Mouse (Mus musculus): Measurements from ENCODE around the gene Dusp22. TPM values are rescaled to one million over a fixed set of nuclear protein-coding genes. Genes with fewer than 3 reads are reported as not detected.

The Dusp22 gene
- polyA plus RNA-seq, 1 experiment from 2014 or later, result 45.0 TPM

DNA sequence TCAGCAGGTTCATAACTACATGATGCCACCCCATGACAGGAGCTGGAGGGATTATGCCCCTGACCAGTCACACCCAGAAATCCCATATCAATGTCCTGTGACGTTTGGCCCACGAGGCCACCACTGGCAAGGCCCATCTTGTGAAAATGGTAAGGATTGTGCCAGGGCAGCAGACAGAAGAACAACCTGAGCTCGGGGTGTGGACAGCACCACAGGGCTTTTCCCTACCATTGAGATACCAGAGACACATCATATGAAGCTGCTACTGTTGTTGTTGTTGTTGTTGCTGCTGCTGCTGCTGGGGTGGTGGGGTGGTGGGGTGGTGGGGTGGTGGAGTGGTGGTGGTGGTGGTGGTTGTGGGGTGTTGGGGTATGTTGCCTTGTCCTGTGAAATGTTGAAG, 93.6 kb downstream of the Dusp22 start:
- Histone ChIP-seq H3K4me3 (replicated peaks) (no peak overlapping the region), H3K36me3 (no peaks in the 10 kb centered on the region), H3K9ac (no peak overlapping the region), H3K27me3 (peaks cover 45% of the 10 kb centered on the region), H3K4me1 (peaks cover 23% of the 10 kb centered on the region), H3K27ac (replicated peaks) (no peak overlapping the region), H3K4me2 (replicated peaks) (no peak overlapping the region), H3K9me3 (replicated peaks) (no peaks in the 10 kb centered on the region)
- WGBS, result 78% methylated on average over 3 of the region's 3 CpGs
- ATAC-seq (ENCODE audit: insufficient number of reproducible peaks, low FRiP score, low TSS enrichment, low read depth), result no peak

- Histone ChIP-seq H3K9ac (no peak overlapping the region), H3K4me1 (peaks cover 17% of the 10 kb centered on the region), H3K4me3 (replicated peaks) (no peak overlapping the region), H3K27ac (replicated peaks) (no peak overlapping the region), H3K4me2 (replicated peaks) (no peak overlapping the region), H3K27me3 (peaks cover 39% of the 10 kb centered on the region), H3K9me3 (replicated peaks) (no peaks in the 10 kb centered on the region), H3K36me3 (no peaks in the 10 kb centered on the region)
- no peak for ATAC-seq (ENCODE audit: insufficient number of reproducible peaks, low FRiP score, low TSS enrichment, low read depth)
- WGBS, result 86% methylated on average over 4 of the region's 4 CpGs
These were observed 94.3 kb downstream of the Dusp22 start for GRCm38 (mm10) chr13:30754066-30754465.

DNA sequence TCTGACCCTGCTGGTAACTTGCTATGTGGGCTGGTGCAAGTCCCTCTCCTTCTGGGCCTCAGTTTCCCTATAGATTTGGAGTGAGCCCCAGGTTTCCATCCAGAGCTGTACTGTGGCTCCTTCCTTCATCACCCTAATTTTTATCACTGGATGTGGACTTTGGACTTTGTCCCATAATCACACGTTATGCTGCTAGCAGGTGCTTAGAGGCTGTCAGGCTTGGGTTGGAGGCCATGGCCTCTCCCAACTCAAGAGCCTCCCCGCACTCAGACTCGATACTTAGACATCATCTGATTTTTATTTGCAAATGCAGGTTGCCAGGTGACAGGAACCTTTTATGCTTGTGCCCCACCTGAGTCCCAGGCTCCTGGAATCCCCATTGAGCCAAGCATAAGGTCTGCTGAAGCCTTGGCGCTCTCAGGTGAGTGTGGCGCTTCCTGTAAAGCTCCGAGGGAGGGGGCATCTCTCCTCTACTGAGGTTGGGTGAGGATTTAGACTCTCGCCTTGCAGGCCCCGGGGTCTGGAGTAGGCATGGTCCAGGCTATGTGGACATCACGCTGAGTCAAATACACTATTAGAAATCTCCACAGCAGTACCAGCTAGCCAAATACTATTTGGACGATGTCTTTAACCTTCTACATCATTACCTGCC, 95.2 kb downstream of the Dusp22 start:
- no peak overlapping the region for H3K27ac ChIP-seq (replicated peaks)
- no peak; the same call in 1 of the 2 replicates for ATAC-seq (ENCODE audit: insufficient number of reproducible peaks, low FRiP score, low TSS enrichment, low read depth)
- 75% methylated on average over 10 of the region's 10 CpGs for WGBS

DNA sequence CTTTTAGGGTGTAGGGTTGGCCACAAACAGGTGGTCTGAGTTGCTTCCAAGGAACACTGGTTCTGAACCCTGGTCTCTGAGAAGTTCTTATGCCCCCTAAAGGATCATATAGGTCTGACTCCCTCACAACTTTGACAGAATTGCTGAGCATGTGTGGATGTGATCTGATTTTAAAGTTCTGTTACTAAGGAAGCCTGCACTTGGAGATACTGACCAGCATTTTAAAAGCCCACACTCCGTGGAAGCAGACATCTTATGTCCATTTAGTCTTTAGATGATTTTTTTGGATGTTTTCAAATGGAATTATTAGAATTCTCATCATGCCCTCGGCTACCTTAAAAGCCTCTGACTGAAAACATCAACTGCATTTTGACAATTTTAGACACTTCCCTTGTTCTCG, 95.8 kb downstream of the Dusp22 start:
- Histone ChIP-seq H3K9me3 (replicated peaks) (no peaks in the 10 kb centered on the region), H3K4me2 (replicated peaks) (no peak overlapping the region), H3K4me1 (peaks cover 3% of the 10 kb centered on the region; the same call in 1 of the 2 replicates), H3K4me3 (replicated peaks) (no peak overlapping the region), H3K27ac (replicated peaks) (no peak overlapping the region), H3K9ac (no peak overlapping the region), H3K27me3 (peaks cover 24% of the 10 kb centered on the region), H3K36me3 (no peaks in the 10 kb centered on the region)
- no peak for ATAC-seq (ENCODE audit: insufficient number of reproducible peaks, low FRiP score, low TSS enrichment, low read depth)
- WGBS, result 68% methylated on average over 3 of the region's 3 CpGs

More for the DNA sequence above, 95.2 kb downstream of the Dusp22 start:
- H3K4me1 ChIP-seq, result peaks cover 8% of the 10 kb centered on the region
- H3K4me3 ChIP-seq (replicated peaks), result no peak overlapping the region
- no peaks in the 10 kb centered on the region for H3K9me3 ChIP-seq (replicated peaks)
- H3K36me3 ChIP-seq, result no peaks in the 10 kb centered on the region
- peaks cover 30% of the 10 kb centered on the region for H3K27me3 ChIP-seq
- H3K9ac ChIP-seq, result no peak overlapping the region
- no peak overlapping the region for H3K4me2 ChIP-seq (replicated peaks)

GRCm38 (mm10) chr13:30755998-30756639, 96.3 kb downstream of the Dusp22 start:
- Histone ChIP-seq H3K36me3 (no peaks in the 10 kb centered on the region), H3K27me3 (peaks cover 18% of the 10 kb centered on the region), H3K9ac (no peak overlapping the region), H3K27ac (replicated peaks) (no peak overlapping the region), H3K4me1 (no peaks in the 10 kb centered on the region), H3K9me3 (replicated peaks) (no peaks in the 10 kb centered on the region), H3K4me2 (replicated peaks) (no peak overlapping the region), H3K4me3 (replicated peaks) (no peak overlapping the region)
- WGBS, result 77% methylated on average over 9 of the region's 9 CpGs
- no peak for ATAC-seq (ENCODE audit: insufficient number of reproducible peaks, low FRiP score, low TSS enrichment, low read depth)

- ATAC-seq (ENCODE audit: insufficient number of reproducible peaks, low FRiP score, low TSS enrichment, low read depth), result no peak
- no peak overlapping the region for H3K4me2 ChIP-seq (replicated peaks)
- H3K27me3 ChIP-seq, result peaks cover 10% of the 10 kb centered on the region
- no peak overlapping the region for H3K4me3 ChIP-seq (replicated peaks)
- H3K27ac ChIP-seq (replicated peaks), result no peak overlapping the region
- WGBS, result 80% methylated on average over 14 of the region's 14 CpGs
- H3K9ac ChIP-seq, result no peak overlapping the region
- H3K9me3 ChIP-seq (replicated peaks), result no peaks in the 10 kb centered on the region
- H3K36me3 ChIP-seq, result no peaks in the 10 kb centered on the region
- no peaks in the 10 kb centered on the region for H3K4me1 ChIP-seq
These were observed 97.6 kb downstream of the Dusp22 start for GRCm38 (mm10) chr13:30757264-30757900.

DNA sequence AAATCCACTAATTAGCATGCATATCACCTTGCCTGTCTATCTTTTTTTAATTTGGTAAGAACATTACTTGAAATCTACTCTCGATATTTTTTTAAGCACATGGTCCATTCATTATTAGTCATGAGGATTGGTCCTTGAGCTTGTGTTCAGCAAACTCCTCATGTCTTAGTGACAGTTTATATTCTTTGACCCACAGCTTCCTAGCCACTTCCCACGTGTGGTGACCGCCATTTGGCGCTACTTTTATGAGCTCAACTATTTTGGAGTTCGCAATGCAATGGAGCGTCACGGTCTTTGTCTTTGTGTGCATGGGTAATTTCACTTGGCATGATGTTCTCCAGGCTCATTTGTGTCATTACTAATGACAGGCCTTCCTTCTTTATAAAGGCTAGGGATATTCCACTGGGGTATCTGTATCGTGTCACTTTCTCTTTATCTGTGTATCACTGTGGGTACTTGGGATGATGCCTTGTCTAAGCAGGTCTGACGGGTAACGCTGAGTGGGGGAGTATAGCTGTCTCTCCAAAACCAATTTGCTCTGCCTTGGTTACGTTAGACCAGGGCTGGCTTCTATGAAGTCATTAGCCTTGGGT, 99.1 kb downstream of the Dusp22 start:
- no peaks in the 10 kb centered on the region for H3K9me3 ChIP-seq (replicated peaks)
- 79% methylated on average over 11 of the region's 11 CpGs for WGBS
- no peak overlapping the region for H3K9ac ChIP-seq
- ATAC-seq (ENCODE audit: insufficient number of reproducible peaks, low FRiP score, low TSS enrichment, low read depth), result no peak
- H3K36me3 ChIP-seq, result no peaks in the 10 kb centered on the region
- no peak overlapping the region for H3K4me2 ChIP-seq (replicated peaks)
- peaks cover 3% of the 10 kb centered on the region; the same call in 1 of the 2 replicates for H3K27me3 ChIP-seq
- no peak overlapping the region for H3K27ac ChIP-seq (replicated peaks)
- no peaks in the 10 kb centered on the region for H3K4me1 ChIP-seq
- no peak overlapping the region for H3K4me3 ChIP-seq (replicated peaks)

- Histone ChIP-seq H3K9me3 (replicated peaks) (no peaks in the 10 kb centered on the region), H3K4me2 (replicated peaks) (no peak overlapping the region), H3K4me1 (no peaks in the 10 kb centered on the region), H3K36me3 (no peaks in the 10 kb centered on the region), H3K27me3 (no peaks in the 10 kb centered on the region), H3K9ac (no peak overlapping the region), H3K27ac (replicated peaks) (no peak overlapping the region), H3K4me3 (replicated peaks) (no peak overlapping the region)
- 59% methylated on average over 3 of the region's 3 CpGs for WGBS
- no peak for ATAC-seq (ENCODE audit: insufficient number of reproducible peaks, low FRiP score, low TSS enrichment, low read depth)
These were observed 100.7 kb downstream of the Dusp22 start for GRCm38 (mm10) chr13:30760374-30761090.

Other genes starting within 250 kb of the Dusp22 start
- 188 and 191 TPM in 2 replicates for gene Uqcrfs1, start 114.6 kb upstream of the Dusp22 start, polyA plus RNA-seq (2015; fragmentation: Nextera tagmentation; extraction: Ambion mirVana)
- gene Irf4, start 89.2 kb downstream of the Dusp22 start, polyA plus RNA-seq (2015; fragmentation: Nextera tagmentation; extraction: Ambion mirVana), result 0.16 and 0.20 TPM in 2 replicates

All from embryonic facial prominence, embryonic 15.5 days (tissue).